Mouse (Mus musculus) G1E (cell line): Measurements from ENCODE around the gene Dnph1.

Source experiments
- CTCF ChIP-seq: IDR thresholded peaks from 2 replicates; pipeline ENCODE4 v1.5.1; 2012; ENCODE audit warnings: low read depth, low read length, inconsistent platforms, mixed read lengths
- GATA1 ChIP-seq: IDR thresholded peaks from 2 replicates; pipeline ENCODE4 v1.6.1; 2012; ENCODE audit warnings: borderline replicate concordance, low read length, inconsistent platforms, mixed read lengths

DNA sequence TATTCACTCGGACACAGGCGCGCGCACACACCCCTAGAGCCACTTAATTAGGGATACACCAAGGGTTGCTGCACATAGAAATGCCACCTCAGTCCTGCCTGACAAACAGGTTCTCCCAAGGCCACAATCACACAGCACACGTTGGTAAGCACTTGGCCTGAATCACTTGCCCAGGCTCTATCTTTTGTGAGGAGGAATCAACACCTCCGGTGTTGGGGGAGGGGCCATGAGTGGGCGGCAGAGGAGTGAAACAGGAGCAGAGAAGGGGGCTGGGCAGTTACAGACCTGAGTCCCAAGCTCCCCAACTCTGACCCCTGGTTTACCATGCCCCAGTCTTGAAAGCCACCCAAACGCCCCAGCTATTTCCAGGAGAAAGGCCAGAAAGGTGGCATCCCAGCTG is 50.5 kb downstream of the Dnph1 start:
- no peak for TF ChIP-seq CTCF
- TF ChIP-seq GATA1, result no peak
